Mouse (Mus musculus) limb, embryonic 12.5 days (tissue): ENCODE measurements at regions not wholly inside any gene's neighbourhood (a gene's known extent, or its start where the extent isn't known, plus 50 kb on each side); places are given as distances from the start of the nearest gene placed in this dataset.

ENCODE experiments used
- ATAC-seq: fragments of 200-750 bp; cut with Nextera tagmentation; 2 replicates; pipeline ENCODE4 v1.8.0; 2017; ENCODE audit warnings: low read depth, moderate TSS enrichment; ENCODE audit not compliant: insufficient number of reproducible peaks, insufficient read depth, low FRiP score, low TSS enrichment
- H3K27ac ChIP-seq: fragments of 300-500 bp; sonication (generic); 2 replicates; pipeline ENCODE4 v1.5.1; 2016; ENCODE audit warnings: mild to moderate bottlenecking, moderate library complexity
- H3K27me3 ChIP-seq: fragments of 300-500 bp; sonication (generic); 2 replicates; pipeline ENCODE4 v1.6.1; 2016; ENCODE audit warnings: mild to moderate bottlenecking, moderate library complexity
- H3K36me3 ChIP-seq: fragments of 300-500 bp; sonication (generic); 2 replicates; pipeline ENCODE4 v1.6.1; 2016; ENCODE audit warnings: mild to moderate bottlenecking, moderate library complexity
- H3K4me1 ChIP-seq: fragments of 300-500 bp; sonication (generic); replicated peaks from 2 replicates; pipeline ENCODE4 v1.6.1; 2016
- H3K4me2 ChIP-seq: fragments of 300-500 bp; sonication (generic); 2 replicates; pipeline ENCODE4 v1.6.1; 2016; ENCODE audit warnings: mild to moderate bottlenecking, moderate library complexity
- H3K4me3 ChIP-seq: fragments of 300-500 bp; sonication (generic); replicated peaks from 2 replicates; pipeline ENCODE4 v1.5.1; 2016; ENCODE audit warnings: mild to moderate bottlenecking
- H3K9ac ChIP-seq: fragments of 300-500 bp; sonication (generic); replicated peaks from 2 replicates; pipeline ENCODE4 v1.6.1; 2016; ENCODE audit warnings: mild to moderate bottlenecking, moderate library complexity
- H3K9me3 ChIP-seq: fragments of 300-500 bp; sonication (generic); 2 replicates; pipeline ENCODE4 v1.6.1; 2016; ENCODE audit warnings: mild to moderate bottlenecking, moderate library complexity
- WGBS: fragments of 180-500 bp; shearing (Covaris S2); methylation state at CpG from one replicate; pipeline ENCODE4 v1.1.7; 2016; 5-methylcytosine and 5-hydroxymethylcytosine counted together

GRCm38 (mm10) chr14:67602960-67603359 is 1594.0 kb upstream of the Gulo start:
- H3K4me2 ChIP-seq = no peak overlapping the region
- H3K36me3 ChIP-seq = no peaks in the 10 kb centered on the region
- no peak for ATAC-seq
- peaks cover 18% of the 10 kb centered on the region; the same call in 1 of the 2 replicates for H3K27me3 ChIP-seq
- 79% methylated on average over 4 of the region's 4 CpGs for WGBS
- no peak overlapping the region for H3K9ac ChIP-seq
- H3K4me3 ChIP-seq = no peak overlapping the region
- no peak overlapping the region for H3K27ac ChIP-seq
- peaks cover 23% of the 10 kb centered on the region for H3K4me1 ChIP-seq
- H3K9me3 ChIP-seq = no peaks in the 10 kb centered on the region

- Histone ChIP-seq H3K4me3 (no peak overlapping the region), H3K27ac (no peak overlapping the region), H3K27me3 (peaks cover 6% of the 10 kb centered on the region; the same call in 1 of the 2 replicates), H3K4me1 (peaks cover 25% of the 10 kb centered on the region), H3K9ac (no peak overlapping the region), H3K4me2 (no peak overlapping the region), H3K9me3 (no peaks in the 10 kb centered on the region), H3K36me3 (no peaks in the 10 kb centered on the region)
- WGBS = 25% methylated on average over 4 of the region's 4 CpGs
- ATAC-seq = no peak
Measured at GRCm38 (mm10) chr14:67599734-67600133, 1590.7 kb upstream of the Gulo start.

GRCm38 (mm10) chr14:67588627-67589026 is 1579.6 kb upstream of the Gulo start:
- H3K4me2 ChIP-seq = no peak overlapping the region
- H3K36me3 ChIP-seq = no peaks in the 10 kb centered on the region
- no peak for ATAC-seq
- peaks cover 17% of the 10 kb centered on the region for H3K4me1 ChIP-seq
- no peak overlapping the region for H3K4me3 ChIP-seq
- WGBS = 54% methylated on average over 11 of the region's 11 CpGs
- H3K27ac ChIP-seq = peak overlapping the region; percentile 36; the same call in 1 of the 2 replicates
- peaks cover 3% of the 10 kb centered on the region; the same call in 1 of the 2 replicates for H3K9me3 ChIP-seq
- no peak overlapping the region for H3K9ac ChIP-seq
- no peaks in the 10 kb centered on the region for H3K27me3 ChIP-seq

- H3K27me3 ChIP-seq = no peaks in the 10 kb centered on the region
- no peak for ATAC-seq
- peaks cover 3% of the 10 kb centered on the region; the same call in 1 of the 2 replicates for H3K9me3 ChIP-seq
- H3K9ac ChIP-seq = no peak overlapping the region
- H3K36me3 ChIP-seq = no peaks in the 10 kb centered on the region
- peaks cover 14% of the 10 kb centered on the region for H3K4me1 ChIP-seq
- H3K4me2 ChIP-seq = no peak overlapping the region
- H3K4me3 ChIP-seq = no peak overlapping the region
- 56% methylated on average over 14 of the region's 14 CpGs for WGBS
- H3K27ac ChIP-seq = no peak overlapping the region
Measured at GRCm38 (mm10) chr14:67584456-67585048, 1575.5 kb upstream of the Gulo start.

GRCm38 (mm10) chr14:67582201-67582782 is 1573.3 kb upstream of the Gulo start:
- no peak for ATAC-seq
- H3K36me3 ChIP-seq = no peaks in the 10 kb centered on the region
- no peak overlapping the region for H3K4me3 ChIP-seq
- peaks cover 14% of the 10 kb centered on the region for H3K4me1 ChIP-seq
- peaks cover 6% of the 10 kb centered on the region; the same call in 1 of the 2 replicates for H3K9me3 ChIP-seq
- H3K27me3 ChIP-seq = no peaks in the 10 kb centered on the region
- H3K27ac ChIP-seq = peak overlapping the region; percentile 69
- 65% methylated on average over 8 of the region's 8 CpGs for WGBS
- H3K4me2 ChIP-seq = no peak overlapping the region
- no peak overlapping the region for H3K9ac ChIP-seq

- Histone ChIP-seq H3K27me3 (0 out of 2 replicates have a peak, but pooled peaks cover 6% of the 10 kb centered on the region), H3K36me3 (no peaks in the 10 kb centered on the region), H3K27ac (no peak overlapping the region), H3K9me3 (peaks cover 6% of the 10 kb centered on the region; the same call in 1 of the 2 replicates), H3K4me2 (no peak overlapping the region), H3K4me1 (peaks cover 26% of the 10 kb centered on the region), H3K4me3 (no peak overlapping the region), H3K9ac (no peak overlapping the region)
- ATAC-seq = no peak
- WGBS = 76% methylated on average over 7 of the region's 7 CpGs
Measured at GRCm38 (mm10) chr14:67574346-67574949, 1565.4 kb upstream of the Gulo start.

GRCm38 (mm10) chr14:67573451-67573995 is 1564.5 kb upstream of the Gulo start:
- Histone ChIP-seq H3K9me3 (no peaks in the 10 kb centered on the region), H3K4me3 (no peak overlapping the region), H3K36me3 (no peaks in the 10 kb centered on the region), H3K27me3 (peaks cover 13% of the 10 kb centered on the region; the same call in 1 of the 2 replicates), H3K27ac (no peak overlapping the region), H3K9ac (no peak overlapping the region), H3K4me1 (peaks cover 35% of the 10 kb centered on the region), H3K4me2 (no peak overlapping the region)
- ATAC-seq = no peak
- 42% methylated on average over 12 of the region's 12 CpGs for WGBS

GRCm38 (mm10) chr14:67569744-67570322 is 1560.8 kb upstream of the Gulo start:
- H3K27ac ChIP-seq = no peak overlapping the region
- 0 out of 2 replicates have a peak overlapping the region, but pooled peaks have one; percentile 4 for H3K4me3 ChIP-seq
- H3K4me1 ChIP-seq = peaks cover 37% of the 10 kb centered on the region
- H3K9ac ChIP-seq = no peak overlapping the region
- no peaks in the 10 kb centered on the region for H3K36me3 ChIP-seq
- no peak for ATAC-seq
- peaks cover 31% of the 10 kb centered on the region for H3K27me3 ChIP-seq
- 10% methylated on average over 17 of the region's 17 CpGs for WGBS
- no peaks in the 10 kb centered on the region for H3K9me3 ChIP-seq
- H3K4me2 ChIP-seq = peak overlapping the region; percentile 43

GRCm38 (mm10) chr14:67568896-67569743 is 1560.1 kb upstream of the Gulo start:
- 0 out of 2 replicates have a peak overlapping the region, but pooled peaks have one; percentile 8 for H3K27ac ChIP-seq
- H3K27me3 ChIP-seq = peaks cover 31% of the 10 kb centered on the region
- H3K4me2 ChIP-seq = peak overlapping the region; percentile 43
- no peak overlapping the region for H3K9ac ChIP-seq
- WGBS = 13% methylated on average over 22 of the region's 22 CpGs
- no peaks in the 10 kb centered on the region for H3K9me3 ChIP-seq
- H3K36me3 ChIP-seq = no peaks in the 10 kb centered on the region
- ATAC-seq = no peak
- H3K4me1 ChIP-seq = peaks cover 37% of the 10 kb centered on the region
- no peak overlapping the region for H3K4me3 ChIP-seq

GRCm38 (mm10) chr14:67554897-67555296 is 1545.9 kb upstream of the Gulo start:
- H3K4me2 ChIP-seq = no peak overlapping the region
- no peak overlapping the region for H3K27ac ChIP-seq
- no peaks in the 10 kb centered on the region for H3K27me3 ChIP-seq
- 91% methylated on average over 7 of the region's 7 CpGs for WGBS
- H3K4me3 ChIP-seq = no peak overlapping the region
- ATAC-seq = no peak
- no peak overlapping the region for H3K9ac ChIP-seq
- no peaks in the 10 kb centered on the region for H3K36me3 ChIP-seq
- no peaks in the 10 kb centered on the region for H3K9me3 ChIP-seq
- H3K4me1 ChIP-seq = 0 out of 2 replicates have a peak, but pooled peaks cover 7% of the 10 kb centered on the region
